Mouse (Mus musculus) kidney, embryonic 16.5 days (tissue): ENCODE data around the gene Cass4. TPM values are rescaled to one million over a fixed set of nuclear protein-coding genes. Genes with fewer than 3 reads are reported as not detected.

Experiments used
- ATAC-seq: fragments of 200-750 bp; cut with Nextera tagmentation; 2 replicates; pipeline ENCODE4 v1.8.0; 2017; ENCODE audit warnings: moderate TSS enrichment; ENCODE audit not compliant: low FRiP score, low TSS enrichment
- H3K27ac ChIP-seq: fragments of 300-500 bp; sonication (generic); 2 replicates; pipeline ENCODE4 v1.5.1; 2014; ENCODE audit warnings: low read length
- H3K27me3 ChIP-seq: fragments of 300-500 bp; sonication (generic); 2 replicates; pipeline ENCODE4 v1.6.1; 2014; ENCODE audit warnings: low read length, control low read depth, mixed read lengths; ENCODE audit not compliant: insufficient read depth
- H3K36me3 ChIP-seq: fragments of 300-500 bp; sonication (generic); 2 replicates; pipeline ENCODE4 v1.6.1; 2014; ENCODE audit warnings: low read length, control low read depth, mixed read lengths; ENCODE audit not compliant: insufficient read depth
- H3K4me1 ChIP-seq: fragments of 300-500 bp; sonication (generic); 2 replicates; pipeline ENCODE4 v1.6.1; 2014; ENCODE audit warnings: low read length, control low read depth, mixed read lengths; ENCODE audit not compliant: insufficient read depth
- H3K4me2 ChIP-seq: fragments of 300-500 bp; sonication (generic); replicated peaks from 2 replicates; pipeline ENCODE4 v1.6.1; 2014; ENCODE audit warnings: low read depth, low read length
- H3K4me3 ChIP-seq: fragments of 300-500 bp; sonication (generic); 2 replicates; pipeline ENCODE4 v1.5.1; 2014; ENCODE audit warnings: mild to moderate bottlenecking, low read length
- H3K9ac ChIP-seq: fragments of 300-500 bp; sonication (generic); replicated peaks from 2 replicates; pipeline ENCODE4 v1.6.1; 2014; ENCODE audit warnings: low read length
- H3K9me3 ChIP-seq: fragments of 300-500 bp; sonication (generic); 2 replicates; pipeline ENCODE4 v1.6.1; 2016; ENCODE audit warnings: low read length, control low read depth
- WGBS: fragments of 180-500 bp; shearing (Covaris S2); extraction: QIAGEN DNeasy Blood & Tissue Kit; methylation state at CpG from one replicate; pipeline ENCODE4 v1.1.7; 2014; 5-methylcytosine and 5-hydroxymethylcytosine counted together
- polyA plus RNA-seq: library from polyadenylated mRNA; unstranded; fragments of >200 nt; fragmentation: Nextera tagmentation; extraction: Ambion mirVana; gene quantifications from 2 replicates; pipeline ENCODE4 v1.2.1, GENCODE M21; 2015

Gene Cass4
- polyA plus RNA-seq, 1 experiment from 2014 or later = 0.32 TPM

GRCm38 (mm10) chr2:172405011-172405410 lies 11.4 kb downstream of the Cass4 start:
- Histone ChIP-seq H3K4me1 (no peaks in the 10 kb centered on the region), H3K4me3 (no peak overlapping the region), H3K27me3 (no peaks in the 10 kb centered on the region), H3K27ac (no peak overlapping the region), H3K9ac (no peak overlapping the region), H3K9me3 (no peaks in the 10 kb centered on the region), H3K4me2 (no peak overlapping the region), H3K36me3 (no peaks in the 10 kb centered on the region)
- no peak for ATAC-seq
- WGBS = 65% methylated on average over 3 of the region's 3 CpGs

- Histone ChIP-seq H3K27me3 (no peaks in the 10 kb centered on the region), H3K9me3 (no peaks in the 10 kb centered on the region), H3K4me2 (no peak overlapping the region), H3K4me3 (no peak overlapping the region), H3K36me3 (no peaks in the 10 kb centered on the region), H3K9ac (no peak overlapping the region), H3K27ac (no peak overlapping the region), H3K4me1 (no peaks in the 10 kb centered on the region)
- ATAC-seq = no peak
- WGBS = 56% methylated on average over 4 of the region's 4 CpGs
Measured at GRCm38 (mm10) chr2:172406173-172406572, 12.6 kb downstream of the Cass4 start.

- Histone ChIP-seq H3K9me3 (no peaks in the 10 kb centered on the region), H3K4me1 (peaks cover 5% of the 10 kb centered on the region; the same call in 1 of the 2 replicates), H3K27me3 (no peaks in the 10 kb centered on the region), H3K9ac (no peak overlapping the region), H3K4me2 (no peak overlapping the region), H3K4me3 (no peak overlapping the region), H3K36me3 (no peaks in the 10 kb centered on the region), H3K27ac (no peak overlapping the region)
- ATAC-seq = no peak
- WGBS = 77% methylated on average over 2 of the region's 2 CpGs
Measured at GRCm38 (mm10) chr2:172407499-172407898, 13.9 kb downstream of the Cass4 start.

GRCm38 (mm10) chr2:172410686-172411085 lies 17.1 kb downstream of the Cass4 start:
- Histone ChIP-seq H3K9ac (no peak overlapping the region), H3K27me3 (no peaks in the 10 kb centered on the region), H3K4me2 (no peak overlapping the region), H3K4me1 (peaks cover 20% of the 10 kb centered on the region), H3K36me3 (no peaks in the 10 kb centered on the region), H3K27ac (no peak overlapping the region), H3K9me3 (no peaks in the 10 kb centered on the region), H3K4me3 (no peak overlapping the region)
- ATAC-seq = no peak
- WGBS = 82% methylated on average over 2 of the region's 2 CpGs

GRCm38 (mm10) chr2:172411091-172411490 lies 17.5 kb downstream of the Cass4 start:
- 0 out of 2 replicates have a peak, but pooled peaks have one; percentile 16 for ATAC-seq
- Histone ChIP-seq H3K4me3 (no peak overlapping the region), H3K9ac (no peak overlapping the region), H3K36me3 (no peaks in the 10 kb centered on the region), H3K4me2 (no peak overlapping the region), H3K27ac (no peak overlapping the region), H3K9me3 (no peaks in the 10 kb centered on the region), H3K4me1 (peaks cover 20% of the 10 kb centered on the region), H3K27me3 (no peaks in the 10 kb centered on the region)
- 88% methylated on average over 11 of the region's 11 CpGs for WGBS

GRCm38 (mm10) chr2:172412454-172412853 lies 18.9 kb downstream of the Cass4 start:
- H3K36me3 ChIP-seq = no peaks in the 10 kb centered on the region
- ATAC-seq = peak; percentile 86
- no peak overlapping the region for H3K9ac ChIP-seq
- H3K27me3 ChIP-seq = no peaks in the 10 kb centered on the region
- H3K27ac ChIP-seq = peak overlapping the region; percentile 4; the same call in 1 of the 2 replicates
- no peaks in the 10 kb centered on the region for H3K9me3 ChIP-seq
- peaks cover 20% of the 10 kb centered on the region for H3K4me1 ChIP-seq
- no peak overlapping the region for H3K4me3 ChIP-seq
- WGBS = 7% methylated on average over 9 of the region's 9 CpGs
- H3K4me2 ChIP-seq = peak overlapping the region; percentile 31

GRCm38 (mm10) chr2:172413273-172413672 lies 19.7 kb downstream of the Cass4 start:
- H3K9me3 ChIP-seq = no peaks in the 10 kb centered on the region
- H3K9ac ChIP-seq = no peak overlapping the region
- peak overlapping the region; percentile 67 for H3K27ac ChIP-seq
- H3K27me3 ChIP-seq = no peaks in the 10 kb centered on the region
- no peak overlapping the region for H3K4me3 ChIP-seq
- peaks cover 20% of the 10 kb centered on the region for H3K4me1 ChIP-seq
- H3K36me3 ChIP-seq = no peaks in the 10 kb centered on the region
- ATAC-seq = peak; percentile 77
- H3K4me2 ChIP-seq = no peak overlapping the region
- 8% methylated on average over 4 of the region's 4 CpGs for WGBS

GRCm38 (mm10) chr2:172413894-172414293 lies 20.3 kb downstream of the Cass4 start:
- 61% methylated on average over 5 of the region's 5 CpGs for WGBS
- ATAC-seq = no peak
- Histone ChIP-seq H3K4me3 (no peak overlapping the region), H3K9ac (no peak overlapping the region), H3K9me3 (no peaks in the 10 kb centered on the region), H3K27ac (peak overlapping the region; percentile 67; the same call in 1 of the 2 replicates), H3K27me3 (no peaks in the 10 kb centered on the region), H3K36me3 (no peaks in the 10 kb centered on the region), H3K4me1 (peaks cover 20% of the 10 kb centered on the region), H3K4me2 (no peak overlapping the region)

- ATAC-seq = no peak
Measured at GRCm38 (mm10) chr2:172416218-172416617, 22.6 kb downstream of the Cass4 start.

GRCm38 (mm10) chr2:172416876-172417275 lies 23.3 kb downstream of the Cass4 start:
- Histone ChIP-seq H3K27ac (no peak overlapping the region), H3K27me3 (no peaks in the 10 kb centered on the region), H3K36me3 (no peaks in the 10 kb centered on the region), H3K9me3 (no peaks in the 10 kb centered on the region), H3K9ac (no peak overlapping the region), H3K4me2 (no peak overlapping the region), H3K4me1 (peaks cover 19% of the 10 kb centered on the region), H3K4me3 (no peak overlapping the region)
- no peak for ATAC-seq
- 81% methylated on average over 5 of the region's 5 CpGs for WGBS

More at GRCm38 (mm10) chr2:172416218-172416617, 22.6 kb downstream of the Cass4 start:
- Histone ChIP-seq H3K4me1 (peaks cover 20% of the 10 kb centered on the region), H3K9ac (no peak overlapping the region), H3K36me3 (no peaks in the 10 kb centered on the region), H3K27me3 (no peaks in the 10 kb centered on the region), H3K27ac (no peak overlapping the region), H3K4me2 (no peak overlapping the region), H3K9me3 (no peaks in the 10 kb centered on the region), H3K4me3 (no peak overlapping the region)
- 67% methylated on average over 12 of the region's 12 CpGs for WGBS
